Mouse (Mus musculus): Measurements from ENCODE around the gene Fam83e.

GRCm38 (mm10) chr7:45697894-45698293 lies 23.1 kb upstream of the Fam83e start:
- no peak for TF ChIP-seq CTCF (IDR thresholded peaks at IDR 0.05; ENCODE audit: insufficient read depth, low read length)
- no peak for TF ChIP-seq POLR2A (IDR thresholded peaks at IDR 0.05; ENCODE audit: borderline replicate concordance, extremely low read depth, low read depth, low read length)
